Mouse (Mus musculus): ENCODE measurements around the gene Arhgef38.

Gene Arhgef38

GRCm38 (mm10) chr3:133092274-133092853 is 142.4 kb downstream of the Arhgef38 start:
- no peak for DNase-seq (ENCODE audit: low spot score in 2 of 2)

DNA sequence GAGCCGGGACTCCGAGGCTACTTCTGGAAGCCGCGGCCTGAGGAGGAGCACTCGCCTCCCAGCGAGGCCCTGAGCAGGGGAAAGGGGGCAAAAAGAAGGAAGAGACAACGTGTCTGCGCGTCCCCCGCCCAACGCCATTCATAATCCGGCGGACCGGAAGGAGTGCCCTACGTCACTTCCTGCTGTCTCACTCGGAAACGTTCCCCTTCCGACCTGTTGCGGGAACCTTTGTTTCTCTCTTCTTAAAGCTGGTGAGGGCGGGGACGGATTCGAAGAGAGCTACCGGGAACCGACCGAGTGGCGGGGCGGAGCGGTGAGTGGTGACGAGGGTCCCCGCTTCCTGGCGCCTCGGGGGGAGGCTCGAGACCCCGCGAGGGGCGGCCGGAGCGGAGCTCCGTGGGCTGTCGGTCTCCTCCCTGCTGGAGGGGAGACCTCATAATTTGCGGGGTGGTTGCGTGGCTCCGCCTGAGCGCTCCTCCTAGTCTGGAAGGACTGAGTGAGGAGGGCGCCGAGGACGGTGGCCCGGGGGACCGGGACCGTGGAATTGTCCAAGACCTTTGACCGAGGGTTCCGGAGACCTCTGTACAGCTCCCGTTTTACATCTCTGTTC is 143.0 kb downstream of the Arhgef38 start, which contains the start of the genes Ints12 and Gstcd:
Gene Ints12 (plus strand): TSS at position 177 of the 610 bp plus-strand sequence.
Gene Gstcd (minus strand): TSS at position 370 of the 610 bp plus-strand sequence.
- peak; percentile 92 for DNase-seq (ENCODE audit: low spot score in 2 of 2)

- peak; percentile 43 to 59 for DNase-seq (ENCODE audit: low spot score in 2 of 2)
Measured at GRCm38 (mm10) chr3:133091121-133091663, 143.6 kb downstream of the Arhgef38 start.

DNA sequence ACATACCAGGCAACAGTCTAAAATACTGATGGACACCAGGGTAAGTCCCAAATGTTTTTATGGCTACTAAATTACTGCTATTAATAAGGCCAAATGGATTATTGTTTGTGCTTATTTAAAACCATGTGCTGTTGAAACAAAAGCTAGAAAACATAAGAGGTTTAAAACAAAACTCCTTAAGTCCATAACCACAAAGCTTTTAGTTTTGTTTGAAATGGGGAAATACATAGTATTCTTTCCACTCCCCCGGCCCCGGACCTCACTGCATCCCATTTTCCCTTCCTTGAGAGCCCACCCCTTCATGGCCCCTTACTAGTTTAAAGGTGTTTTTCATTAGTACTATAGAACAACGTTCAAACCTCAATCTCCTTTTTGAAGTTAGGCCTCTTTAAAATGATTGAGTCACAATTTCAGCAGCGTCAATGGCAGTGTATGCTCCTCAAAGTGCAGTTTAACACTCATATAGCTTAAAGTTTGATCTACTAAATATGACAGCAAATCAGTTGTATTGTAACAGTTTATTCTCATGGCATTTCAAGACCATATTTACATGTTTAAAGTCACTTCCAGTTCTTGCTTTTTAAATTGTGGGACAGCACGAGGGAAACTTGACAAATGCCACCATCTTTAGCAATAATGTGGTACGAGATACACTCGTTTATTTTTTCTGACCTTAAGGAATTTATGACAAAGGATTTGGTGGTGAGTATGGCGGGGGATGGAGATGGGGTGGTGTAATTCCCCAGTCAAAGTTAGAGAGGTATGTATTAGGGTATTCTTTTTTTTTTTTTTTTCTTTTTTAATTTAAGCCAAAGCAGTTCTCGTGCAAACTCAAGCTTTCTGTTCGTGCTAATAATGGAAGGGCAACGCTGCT is 144.3 kb downstream of the Arhgef38 start:
- no peak for DNase-seq (ENCODE audit: low spot score in 2 of 2)

- no peak for DNase-seq (ENCODE audit: low spot score in 2 of 2)
Measured at GRCm38 (mm10) chr3:133085858-133086257, 148.9 kb downstream of the Arhgef38 start.

GRCm38 (mm10) chr3:133082736-133083135 is 152.0 kb downstream of the Arhgef38 start:
- no peak for DNase-seq (ENCODE audit: low spot score in 2 of 2)

DNA sequence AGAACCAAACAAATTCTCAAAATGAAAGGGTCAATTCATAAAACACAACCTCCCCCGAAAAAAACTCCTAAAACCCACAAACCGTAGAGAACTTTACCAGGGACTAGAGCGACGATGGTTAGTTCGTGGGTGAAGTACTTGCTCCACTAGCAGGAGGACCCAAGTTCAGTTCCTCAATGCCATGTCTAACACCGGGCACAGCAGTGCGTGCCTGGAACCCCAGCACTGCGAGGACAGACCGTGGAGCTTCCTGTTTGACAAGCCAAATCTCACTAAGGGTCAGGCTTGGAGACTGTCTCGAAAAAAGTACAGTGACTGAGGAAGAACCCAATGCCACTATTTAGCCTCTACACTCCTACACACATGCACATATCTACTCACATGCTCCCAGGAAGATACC is 159.2 kb downstream of the Arhgef38 start:
- peak in 1 of 2 experiments; percentile 7 for DNase-seq (ENCODE audit: low spot score in 2 of 2)
